Mouse (Mus musculus) lung, adult 2 months (tissue): Measurements from ENCODE around the gene Cask.

Source experiments
- CTCF ChIP-seq: fragments of 200-500 bp; IDR thresholded peaks from 2 replicates; pipeline ENCODE4 v1.5.1; 2011; ENCODE audit warnings: mild to moderate bottlenecking, low read length, control low read depth; ENCODE audit not compliant: insufficient read depth
- POLR2A ChIP-seq: fragments of 200-500 bp; IDR thresholded peaks from 2 replicates; pipeline ENCODE4 v1.6.1; 2011; ENCODE audit warnings: low read depth, mild to moderate bottlenecking, control low read depth, low read length, borderline replicate concordance; ENCODE audit errors: extremely low read depth

GRCm38 (mm10) chrX:13551566-13551965 lies 299.6 kb downstream of the Cask start:
- no peak for TF ChIP-seq POLR2A
- TF ChIP-seq CTCF: no peak
